Mouse (Mus musculus): Measurements from ENCODE around the gene G6pc3. TPM values are rescaled to one million over a fixed set of nuclear protein-coding genes. Genes with fewer than 3 reads are reported as not detected.

Gene G6pc3
- total RNA-seq, 2 experiments from 2014 or later = 58.2 to 59.7 TPM

GRCm38 (mm10) chr11:102241874-102242273 lies 52.5 kb downstream of the G6pc3 start:
- Histone ChIP-seq H3K27ac (no peak overlapping the region), H3K4me3 (no peak overlapping the region)
- no peak for DNase-seq (ENCODE audit: low spot score in 2 of 2)
- peak; percentile 43 for TF ChIP-seq CTCF (conservative IDR thresholded peaks at IDR 0.05)

Small RNA genes lying within 50 kb of the gene (microRNA-seq; reads per million reads assigned to microRNA genes)
- gene Mir8101 = 1.5 to 1.9 reads per million in 2 experiments

Other genes starting within 250 kb of the G6pc3 start
- gene Sost, start 222.6 kb upstream of the G6pc3 start, total RNA-seq (2021) = not detected
- not detected for gene Cfap97d1, start 205.3 kb upstream of the G6pc3 start, total RNA-seq (2021)
- gene Dusp3, start 202.6 kb upstream of the G6pc3 start, total RNA-seq (2021) = 100 to 1,000 TPM; 149 to 155 TPM
- gene Mpp3, start 161.2 kb upstream of the G6pc3 start, total RNA-seq (2021) = 10 to 100 TPM; 88.3 to 94.4 TPM
- gene Cd300lg, start 148.1 kb upstream of the G6pc3 start, total RNA-seq (2021) = not detected
- 100 to 1,000 TPM; 147 to 149 TPM for gene Mpp2, start 101.1 kb upstream of the G6pc3 start, total RNA-seq (2021)
- gene Ppy, start 88.3 kb upstream of the G6pc3 start, total RNA-seq (2021) = not detected
- gene Pyy, start 81.8 kb upstream of the G6pc3 start, total RNA-seq (2021) = not detected
- not detected for gene Nags, start 44.1 kb upstream of the G6pc3 start, total RNA-seq (2021)
- gene Tmem101, start 33.2 kb upstream of the G6pc3 start, total RNA-seq (2021) = 10 to 100 TPM; 26.5 to 27.1 TPM
- 10 to 100 TPM; 56.6 to 56.9 TPM for gene Lsm12, start 4.3 kb upstream of the G6pc3 start, total RNA-seq (2021)
- 100 to 1,000 TPM; 233 to 243 TPM for gene Hdac5, start 40.5 kb downstream of the G6pc3 start, total RNA-seq (2021)
- gene BC030867, start 59.3 kb downstream of the G6pc3 start, total RNA-seq (2021) = 1 to 10 TPM; 1.0 to 1.1 TPM
- 1 to 10 TPM; 2.0 TPM for gene Asb16, start 79.1 kb downstream of the G6pc3 start, total RNA-seq (2021)
- gene Tmub2, start 95.3 kb downstream of the G6pc3 start, total RNA-seq (2021) = 10 to 100 TPM; 61.1 to 67.4 TPM
- 100 to 1,000 TPM; 165 to 169 TPM for gene Atxn7l3, start 107.0 kb downstream of the G6pc3 start, total RNA-seq (2021)
- gene Ubtf, start 130.1 kb downstream of the G6pc3 start, total RNA-seq (2021) = 100 to 1,000 TPM; 122 to 138 TPM
- under 1 TPM; 0.15 to 0.23 TPM for gene Slc4a1, start 176.6 kb downstream of the G6pc3 start, total RNA-seq (2021)
- 100 to 1,000 TPM; 482 to 488 TPM for gene Rundc3a, start 203.8 kb downstream of the G6pc3 start, total RNA-seq (2021)
- gene Slc25a39, start 218.3 kb downstream of the G6pc3 start, total RNA-seq (2021) = 10 to 100 TPM; 62.5 to 62.6 TPM
- 10 to 100 TPM; 60.6 to 66.4 TPM for gene Grn, start 240.7 kb downstream of the G6pc3 start, total RNA-seq (2021)

Measured in layer of hippocampus, adult 2 months (tissue).